Mouse (Mus musculus) brain, adult 2 months (tissue): ENCODE data around the gene Apmap.

ENCODE experiments used
- DNase-seq: peaks from one replicate; pipeline ENCODE4 v3.0.0; 2011; ENCODE audit warnings: low read depth, low spot score

Gene Apmap

DNA sequence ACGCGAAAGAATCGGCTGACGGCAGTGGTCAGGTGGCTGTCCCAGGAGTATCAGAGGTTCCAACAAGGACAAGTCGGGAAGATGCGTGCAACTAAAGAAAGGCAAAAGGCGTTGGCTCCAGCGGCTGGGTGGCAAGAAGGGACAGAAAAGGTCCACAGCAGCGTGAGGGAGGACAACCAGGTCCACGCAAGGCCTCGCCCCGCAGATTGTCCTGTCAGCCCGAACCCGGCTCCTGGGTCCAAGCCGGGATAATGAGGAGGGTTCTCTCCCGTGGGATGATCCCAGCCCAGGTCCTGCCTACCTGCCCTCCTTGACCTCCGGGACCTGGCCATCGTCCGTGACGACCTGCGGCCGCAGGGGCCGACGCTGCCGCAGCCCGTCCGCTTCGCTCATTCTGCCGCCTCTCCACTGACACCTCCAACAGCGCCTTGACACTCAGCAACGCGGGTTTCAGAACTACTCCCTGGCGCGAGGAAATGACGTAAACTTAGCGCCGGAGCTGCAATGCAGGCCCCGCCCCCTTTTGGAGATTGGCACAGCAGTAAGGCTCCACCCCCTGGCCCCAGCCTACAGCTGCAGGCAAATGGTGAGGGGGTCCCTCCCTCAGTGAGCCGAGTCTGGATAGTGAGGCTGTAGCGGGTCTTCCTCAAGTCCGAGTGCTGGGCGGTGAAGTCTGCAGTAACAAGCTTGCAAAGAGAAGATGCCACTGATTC, at the start of gene Apmap:
Gene Apmap, minus strand, starts transcription at position 481 of the 713 bp plus-strand sequence.
- peak; percentile 99 for DNase-seq

DNA sequence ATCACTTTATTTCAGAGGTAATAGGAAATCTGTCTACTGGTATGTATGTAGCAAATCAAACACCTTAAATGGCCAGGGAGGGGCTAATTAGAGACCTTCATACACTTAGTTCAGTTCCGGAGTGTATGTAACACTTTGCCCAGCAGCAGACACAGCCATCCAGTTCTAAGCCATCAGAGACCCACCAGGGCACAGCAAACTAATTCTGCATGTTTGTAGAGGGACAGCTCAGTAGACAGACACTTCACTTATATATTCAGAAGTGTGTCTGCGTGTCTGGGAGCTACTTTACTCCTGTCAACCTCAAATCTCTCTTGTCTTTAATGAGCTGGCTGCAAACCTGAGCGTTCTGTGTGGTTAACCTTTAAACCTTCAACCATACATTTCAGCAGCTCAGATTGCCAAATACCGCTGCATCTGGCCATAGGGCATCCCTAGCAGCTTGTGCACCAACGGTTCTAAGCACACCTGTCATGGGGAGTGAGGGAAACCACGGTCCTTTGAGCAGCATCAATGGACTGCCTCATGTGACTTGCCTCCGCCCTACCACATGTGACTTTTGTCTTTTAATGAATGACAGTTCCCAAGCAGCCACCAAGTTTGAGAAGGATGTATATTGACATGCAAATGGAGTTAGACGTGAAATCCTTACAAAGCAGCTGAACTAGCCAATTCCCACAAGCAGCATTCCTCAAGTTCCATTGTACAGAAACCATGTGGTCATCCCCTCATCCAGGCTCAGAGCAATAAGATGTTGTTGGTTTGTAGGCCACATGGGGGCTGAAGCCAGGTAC, 48.8 kb upstream of the Apmap start:
- DNase-seq = no peak

- DNase-seq = no peak
Measured at GRCm38 (mm10) chr2:150656112-150656511, 47.7 kb upstream of the Apmap start.

DNA sequence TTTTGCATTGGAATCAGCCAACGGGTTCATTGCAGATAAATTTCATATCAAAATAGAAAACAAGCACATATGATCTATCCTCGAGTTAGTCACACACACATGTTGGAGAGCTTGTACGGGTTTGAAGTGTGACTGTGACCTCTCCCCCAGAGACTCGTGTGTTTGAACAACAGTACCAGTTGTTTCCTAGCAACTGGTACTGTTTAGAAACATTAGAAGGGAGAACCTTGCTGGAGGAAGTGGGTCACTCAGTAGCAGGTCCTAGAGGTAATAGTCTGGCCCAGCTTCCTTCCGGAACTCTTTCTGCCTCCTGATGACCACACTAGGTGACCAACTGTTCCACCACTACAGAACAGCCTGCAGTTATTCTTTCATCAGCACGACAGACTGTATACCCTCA, 46.9 kb upstream of the Apmap start:
- no peak for DNase-seq

DNA sequence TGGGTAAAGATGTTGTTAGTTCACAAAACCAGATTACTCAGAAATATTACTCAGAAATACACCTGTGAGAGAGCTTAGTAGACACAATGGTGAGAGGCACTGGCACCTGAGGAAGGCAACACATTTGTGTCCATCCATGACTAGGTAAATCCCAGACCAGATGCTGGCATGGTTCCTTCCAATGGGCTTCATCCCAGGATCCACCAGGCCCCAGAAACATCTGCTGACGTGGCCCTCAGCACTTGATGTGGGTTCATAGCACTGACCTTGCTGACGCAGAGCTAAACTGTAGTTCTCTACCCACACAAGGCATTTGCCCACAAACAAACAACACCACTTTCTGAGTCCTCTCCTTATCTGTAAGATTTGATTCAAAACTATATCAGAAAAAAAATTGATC, 46.4 kb upstream of the Apmap start:
- no peak for DNase-seq

- DNase-seq = no peak
Measured at GRCm38 (mm10) chr2:150651366-150651765, 43.0 kb upstream of the Apmap start.

GRCm38 (mm10) chr2:150650511-150651074, 42.2 kb upstream of the Apmap start:
- no peak for DNase-seq

DNA sequence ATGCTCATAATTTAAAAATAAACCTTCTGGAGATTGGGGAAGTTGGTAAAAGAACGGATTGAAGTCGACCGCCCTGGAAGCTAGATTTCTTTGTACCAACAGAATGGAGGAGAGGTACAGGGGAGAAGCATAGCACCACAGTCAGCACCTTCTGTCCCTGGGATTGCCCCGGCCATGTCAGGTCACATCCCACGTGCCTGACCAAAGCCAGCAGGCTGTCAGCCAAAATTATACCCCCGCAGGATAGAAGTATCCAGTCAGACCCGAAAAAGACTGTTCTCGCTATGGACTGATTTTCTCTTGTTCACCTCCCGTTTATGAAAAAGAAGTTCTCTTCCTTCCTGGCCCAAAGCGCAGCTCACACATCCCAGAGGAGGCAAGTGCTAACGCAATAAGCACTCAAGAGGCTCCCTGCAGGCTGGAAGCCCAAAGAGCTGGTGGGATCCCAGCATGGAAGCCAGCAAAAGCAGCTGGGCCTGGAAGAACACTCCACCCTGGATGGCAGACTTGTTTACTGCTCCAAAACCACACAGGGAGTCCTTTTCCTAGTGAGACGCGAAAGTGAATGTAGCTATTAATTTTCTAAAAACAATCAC, 40.0 kb upstream of the Apmap start:
- DNase-seq = peak; percentile 46

- DNase-seq = no peak
Measured at GRCm38 (mm10) chr2:150647681-150648299, 39.4 kb upstream of the Apmap start.

DNA sequence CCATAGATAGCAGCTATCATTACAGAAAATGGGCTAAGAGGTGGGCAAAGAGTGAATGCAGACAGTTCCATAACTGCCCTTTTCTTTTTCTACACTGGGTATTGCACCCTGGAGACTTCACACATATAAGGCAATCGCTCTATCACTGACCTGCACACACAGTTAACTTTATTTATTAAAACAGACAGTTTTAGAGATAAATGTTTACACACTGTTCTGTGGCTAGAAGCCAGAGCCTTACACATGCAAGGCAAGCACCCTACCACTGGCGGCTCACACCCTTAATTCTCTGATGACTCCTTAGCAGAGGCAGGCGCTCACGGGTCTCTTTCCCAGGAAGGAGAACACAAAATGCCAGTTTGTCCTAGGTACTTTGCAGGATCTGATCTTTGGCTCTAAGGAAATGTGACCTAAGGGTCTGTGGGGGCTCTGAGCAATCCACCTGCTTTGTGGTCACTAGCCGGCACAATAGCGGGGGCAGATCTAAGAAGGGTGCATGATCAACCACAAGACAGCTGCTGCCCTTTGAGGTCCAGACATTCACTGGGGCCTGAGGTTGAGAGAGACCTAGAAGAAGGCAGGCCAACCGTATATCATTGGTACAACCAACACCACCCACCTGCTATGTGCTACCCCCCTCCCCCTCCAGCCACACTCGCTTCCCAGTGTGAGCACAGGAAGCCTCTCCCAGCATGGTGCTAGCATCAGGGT, 38.2 kb upstream of the Apmap start:
- no peak for DNase-seq

GRCm38 (mm10) chr2:150645225-150645624, 36.9 kb upstream of the Apmap start:
- DNase-seq = no peak

DNA sequence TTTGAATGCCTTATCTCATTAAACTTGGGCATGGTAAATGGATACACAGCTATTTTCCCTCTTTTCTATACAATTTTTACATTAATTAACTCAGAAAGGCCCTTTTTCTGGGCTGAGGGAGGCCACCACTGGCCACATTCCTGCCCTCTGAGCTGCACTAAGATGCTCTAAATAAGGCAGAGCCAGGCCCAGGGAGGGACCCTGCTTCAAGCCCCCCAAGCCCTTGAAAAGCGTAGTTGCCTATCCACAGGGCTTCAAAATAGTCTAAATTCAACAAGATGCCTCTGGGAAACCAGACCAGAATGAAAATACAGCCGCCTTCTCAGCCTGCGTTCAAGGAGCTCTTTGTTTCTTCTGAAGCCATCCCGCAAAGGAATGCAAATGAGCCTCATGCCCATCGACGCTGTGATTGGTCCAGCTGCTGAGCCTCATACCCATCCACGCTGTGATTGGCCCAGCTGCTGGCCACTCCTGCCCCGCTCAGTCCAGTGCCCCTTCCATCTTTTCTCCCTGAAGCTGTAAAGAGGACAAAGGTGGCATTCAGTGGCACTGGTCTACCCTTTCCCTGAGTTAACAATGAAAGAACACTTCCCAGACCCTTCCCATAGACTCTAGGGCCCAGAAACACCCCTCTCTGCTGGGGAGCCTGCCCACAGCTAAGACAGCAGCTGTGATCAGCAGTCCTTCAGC, 35.5 kb upstream of the Apmap start:
- DNase-seq = peak; percentile 90

DNA sequence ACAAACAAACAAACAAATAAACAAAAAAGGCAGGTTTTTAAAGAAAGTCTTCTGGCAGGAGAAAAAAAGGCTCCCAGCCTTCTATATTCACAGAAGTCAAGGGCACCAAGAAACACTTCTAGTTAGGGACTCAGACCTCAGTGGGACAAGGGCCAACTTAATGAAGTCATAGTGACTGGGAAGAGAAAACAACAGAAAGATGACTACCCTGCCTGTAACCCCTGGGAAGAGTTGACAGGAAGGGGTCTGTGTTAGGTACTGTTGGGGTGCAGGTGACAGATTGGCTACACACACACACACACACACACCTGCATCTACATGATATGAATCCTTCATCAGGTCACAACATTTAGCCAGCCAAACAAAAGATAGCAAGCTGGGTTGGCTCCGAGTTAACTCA, 34.8 kb upstream of the Apmap start:
- DNase-seq = no peak

- no peak for DNase-seq
Measured at GRCm38 (mm10) chr2:150638370-150638733, 30.0 kb upstream of the Apmap start.

- no peak for DNase-seq
Measured at GRCm38 (mm10) chr2:150637702-150638369, 29.5 kb upstream of the Apmap start.

- DNase-seq = no peak
Measured at GRCm38 (mm10) chr2:150635877-150636446, 27.6 kb upstream of the Apmap start.

- DNase-seq = no peak
Measured at GRCm38 (mm10) chr2:150629255-150629654, 20.9 kb upstream of the Apmap start.

DNA sequence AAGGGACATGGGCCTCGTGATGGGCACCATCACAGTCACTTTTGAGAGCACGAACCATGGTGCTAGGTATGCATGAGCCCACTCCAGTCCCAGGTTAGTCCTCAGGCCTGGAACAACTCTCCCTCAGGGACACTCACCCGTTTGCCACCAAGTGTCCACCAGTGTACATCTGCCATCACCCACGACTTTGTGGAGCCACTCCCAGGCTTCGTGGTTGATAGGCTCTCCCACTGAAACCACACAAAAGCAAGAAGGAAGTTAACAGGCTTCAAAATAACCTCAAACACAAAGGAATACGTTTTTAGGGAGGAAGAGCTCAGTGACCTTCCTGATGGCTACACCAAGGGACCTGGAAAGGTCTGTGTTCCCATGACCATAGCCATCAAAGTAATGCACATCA, 18.8 kb upstream of the Apmap start:
- no peak for DNase-seq

- no peak for DNase-seq
Measured at GRCm38 (mm10) chr2:150624926-150625325, 16.6 kb upstream of the Apmap start.

GRCm38 (mm10) chr2:150623957-150624356, 15.6 kb upstream of the Apmap start:
- DNase-seq = no peak
